Mouse (Mus musculus): ENCODE results near the gene Iqcc. TPM values are rescaled to one million over a fixed set of nuclear protein-coding genes. Genes with fewer than 3 reads are reported as not detected.
A peak's percentile ranks its signal among the peaks of the same experiment; 100 is the strongest.

Gene Iqcc
- 10 to 100 TPM; 26.1 to 28.8 TPM for total RNA-seq (2021)

DNA sequence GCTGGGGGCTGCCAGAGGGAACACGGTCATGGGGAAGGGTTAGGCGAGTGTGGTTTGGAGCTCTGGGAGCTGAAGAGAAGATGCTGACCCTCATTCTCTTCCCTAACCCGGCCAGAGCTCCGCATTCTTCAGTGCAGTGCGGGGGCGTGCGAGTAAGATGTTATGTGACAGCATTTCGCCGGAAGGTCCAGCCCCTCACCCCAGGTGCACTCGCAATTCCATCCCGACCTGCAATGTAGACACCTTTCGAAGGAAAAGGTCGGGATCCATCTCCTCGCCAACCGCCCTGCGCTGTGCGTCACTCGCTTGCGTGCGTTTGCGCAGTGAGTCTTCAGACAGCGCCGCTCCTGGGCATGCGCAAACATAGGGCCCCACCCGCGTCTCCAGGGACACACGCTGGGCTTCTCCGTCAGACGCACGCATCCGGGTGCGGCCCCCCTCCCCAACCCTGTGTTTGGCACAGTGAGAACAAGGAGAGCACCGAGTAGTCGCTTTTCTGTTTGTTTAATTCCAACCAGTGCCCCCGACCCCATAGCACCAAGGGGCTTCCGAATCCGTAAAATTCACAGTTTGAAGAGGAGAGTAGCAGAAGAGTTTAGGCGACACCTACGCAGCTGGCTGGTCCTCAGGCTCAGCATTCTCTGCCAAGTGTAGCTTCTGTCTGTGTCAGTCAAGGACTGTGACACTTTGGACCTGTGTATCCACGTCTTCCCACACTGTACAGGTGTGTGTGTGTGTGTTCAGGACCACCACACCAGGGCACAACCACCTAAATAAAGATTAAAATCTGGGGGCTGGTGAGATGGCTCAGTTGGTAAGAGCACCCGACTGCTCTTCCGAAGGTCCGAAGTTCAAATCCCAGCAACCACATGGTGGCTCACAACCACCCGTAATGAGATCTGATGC lies at the start of gene Iqcc:
TSS of gene Iqcc (minus strand) at position 314 of the 906 bp plus-strand sequence.
- DNase-seq = peak; percentile 97
- intact Hi-C loops (cut with DNase I) = no loop called here

DNA sequence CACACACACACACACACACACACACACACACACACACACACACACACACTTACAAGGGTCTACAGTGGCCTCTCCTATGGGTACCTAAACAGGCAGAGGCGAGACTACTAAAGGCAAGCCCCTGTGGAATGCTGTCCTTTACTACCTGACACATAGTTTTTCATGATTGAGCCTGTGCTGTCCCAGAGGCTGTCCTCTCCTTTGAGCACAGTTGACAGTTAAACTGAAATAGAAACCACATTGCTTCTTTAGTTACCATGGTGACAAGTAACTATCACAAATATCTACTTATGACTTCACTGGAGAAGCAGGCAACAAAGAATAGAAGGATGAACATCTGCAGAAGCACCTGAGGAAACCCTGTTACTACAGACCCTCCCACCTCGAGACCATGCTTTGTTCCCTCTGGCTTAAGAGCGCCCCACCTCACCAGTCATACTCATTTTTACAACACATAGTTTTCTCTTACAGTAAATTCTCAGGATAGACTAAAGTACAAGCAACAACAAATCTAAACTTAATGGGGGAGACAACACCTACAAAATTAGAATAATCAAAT lies 43.4 kb upstream of the Iqcc start:
- intact Hi-C loops (cut with DNase I) = no loop called here
- no peak for DNase-seq

DNA sequence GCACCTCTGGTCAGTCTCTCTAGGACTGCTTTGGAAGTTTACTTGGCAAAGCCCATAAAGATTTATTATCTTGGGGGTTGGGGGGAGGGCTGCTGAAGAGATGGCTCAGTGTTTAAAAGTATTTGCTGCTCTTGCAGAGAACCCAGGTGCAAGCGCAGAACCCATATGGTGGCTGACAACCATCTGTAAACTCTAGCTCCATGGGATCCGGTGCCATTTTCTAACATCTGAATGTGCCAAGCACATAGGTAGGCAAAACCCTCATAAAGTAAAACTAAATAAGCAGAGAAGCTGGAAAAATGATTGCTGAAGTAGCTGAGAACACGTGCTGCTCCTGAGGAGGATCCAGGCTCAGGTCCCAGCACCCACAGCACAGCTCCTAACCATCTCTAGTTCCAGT lies 42.7 kb upstream of the Iqcc start:
- intact Hi-C loops (cut with DNase I) = no loop called here
- no peak for DNase-seq

- intact Hi-C loops (cut with DNase I) = no loop called here
- DNase-seq = no peak
Measured at GRCm38 (mm10) chr4:129654770-129655169, 35.9 kb upstream of the Iqcc start.

DNA sequence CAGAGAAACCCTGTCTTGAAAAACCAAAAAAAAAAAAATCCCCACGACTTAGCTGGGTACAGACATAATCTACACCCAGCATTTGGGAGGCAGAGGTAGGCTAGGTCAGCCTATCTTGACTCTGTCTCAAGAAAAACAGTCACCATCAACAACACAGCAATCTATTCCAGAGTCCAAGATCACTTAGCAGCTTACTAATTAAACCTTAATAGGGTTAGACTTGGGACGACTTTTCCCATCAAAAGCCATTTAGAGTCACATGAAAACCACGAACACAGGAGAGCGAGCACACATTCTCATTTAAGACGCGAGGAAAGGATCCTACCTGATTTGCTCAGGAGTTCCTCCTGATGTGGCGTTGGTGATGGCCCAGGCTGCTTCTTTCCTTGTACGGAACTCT lies 31.5 kb upstream of the Iqcc start:
- no peak for DNase-seq
- intact Hi-C loops (cut with DNase I) = no loop called here

DNA sequence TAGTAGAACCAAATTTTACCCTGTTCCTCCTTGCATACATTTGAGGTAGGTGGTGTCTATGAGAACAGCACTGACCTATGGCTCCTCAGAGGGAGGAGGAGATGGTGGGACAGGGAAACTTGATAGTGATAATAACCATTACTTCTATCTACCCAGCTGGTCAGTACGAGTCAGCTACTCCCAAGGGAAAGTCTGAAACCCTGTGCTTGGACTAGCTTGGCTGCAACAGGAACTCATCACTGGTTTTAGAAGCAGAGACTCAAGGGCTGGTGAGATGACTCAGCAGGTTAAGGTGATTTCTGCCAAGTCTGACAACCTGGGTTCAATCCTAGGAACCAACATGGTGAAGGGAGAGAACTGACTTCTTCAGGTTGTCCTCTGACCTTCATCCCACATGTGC lies 29.8 kb upstream of the Iqcc start:
- intact Hi-C loops (cut with DNase I) = no loop called here
- DNase-seq = no peak

GRCm38 (mm10) chr4:129645204-129645603 lies 26.3 kb upstream of the Iqcc start:
- intact Hi-C loops (cut with DNase I) = no loop called here
- no peak for DNase-seq

- no peak for DNase-seq
- intact Hi-C loops (cut with DNase I) = no loop called here
Measured at GRCm38 (mm10) chr4:129641756-129642155, 22.9 kb upstream of the Iqcc start.

DNA sequence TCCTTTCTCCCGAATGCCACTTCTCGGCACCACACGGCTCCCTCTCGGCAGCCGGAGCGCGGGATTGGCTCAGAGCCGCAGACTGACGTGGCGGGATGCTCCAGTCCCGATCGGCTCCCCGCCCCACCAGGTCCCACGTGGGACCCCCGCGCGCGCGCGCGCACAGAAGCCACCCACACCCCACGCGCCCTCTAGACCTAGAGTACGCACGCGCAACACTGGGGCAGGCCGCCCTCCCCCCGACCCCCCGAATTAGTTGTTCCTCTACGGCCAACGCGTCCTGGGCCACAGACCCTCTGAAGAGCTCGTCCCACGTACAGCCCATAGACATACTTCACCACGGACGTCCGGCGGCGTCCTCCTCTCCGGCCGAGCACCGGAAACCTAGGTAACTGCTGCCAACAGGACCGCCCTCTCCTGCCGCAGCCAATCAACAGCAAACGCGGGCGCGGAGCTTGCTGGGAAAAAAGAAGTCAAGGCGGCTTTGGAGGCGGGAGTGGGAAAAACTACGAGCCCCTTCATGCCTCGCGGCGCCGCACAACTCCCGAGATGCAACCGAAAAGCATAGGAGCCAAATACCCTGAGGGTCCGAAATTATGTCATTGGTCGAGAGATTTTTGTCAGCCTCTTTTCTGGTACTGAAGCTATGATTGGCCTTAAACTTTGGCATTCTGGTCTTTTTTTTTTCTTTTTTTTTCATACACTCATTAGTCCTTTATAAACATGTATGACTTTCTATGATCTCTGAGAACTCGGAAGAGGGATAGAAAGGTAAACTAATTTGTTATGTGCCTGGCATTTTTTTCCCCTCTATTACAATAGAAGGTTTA lies 22.0 kb upstream of the Iqcc start, which contains the start of gene Txlna:
TSS of gene Txlna (minus strand) at position 428 of the 830 bp plus-strand sequence.
- intact Hi-C loops (cut with DNase I) = no loop called here
- DNase-seq = peak; percentile 98

DNA sequence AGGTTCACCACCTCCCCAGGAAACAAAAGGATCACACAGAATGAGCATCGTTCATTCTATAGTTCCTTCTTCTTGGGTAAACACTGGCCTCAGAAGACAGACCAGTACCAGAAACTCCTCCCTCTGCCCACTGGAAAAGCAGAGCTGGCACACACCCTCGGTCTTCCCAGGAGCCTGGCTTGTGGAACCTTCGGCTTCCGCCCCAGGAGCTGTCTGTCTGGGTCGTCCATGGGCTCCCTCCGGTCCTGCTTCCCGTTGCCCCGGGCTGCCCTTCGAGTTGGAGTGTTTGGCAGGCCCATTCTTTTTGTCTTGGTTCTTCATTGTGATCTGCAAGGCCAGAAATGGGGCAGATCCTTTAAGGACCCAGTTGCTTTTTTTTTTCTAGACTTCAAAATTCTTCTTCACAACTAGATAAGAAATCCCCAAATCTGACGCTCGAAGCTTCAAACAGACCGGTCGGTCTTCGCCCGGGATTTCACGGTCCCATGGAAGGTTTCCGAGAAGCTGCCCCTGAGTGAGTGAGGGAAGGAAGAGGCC lies 21.3 kb upstream of the Iqcc start:
- intact Hi-C loops (cut with DNase I) = no loop called here
- DNase-seq = peak; percentile 61

DNA sequence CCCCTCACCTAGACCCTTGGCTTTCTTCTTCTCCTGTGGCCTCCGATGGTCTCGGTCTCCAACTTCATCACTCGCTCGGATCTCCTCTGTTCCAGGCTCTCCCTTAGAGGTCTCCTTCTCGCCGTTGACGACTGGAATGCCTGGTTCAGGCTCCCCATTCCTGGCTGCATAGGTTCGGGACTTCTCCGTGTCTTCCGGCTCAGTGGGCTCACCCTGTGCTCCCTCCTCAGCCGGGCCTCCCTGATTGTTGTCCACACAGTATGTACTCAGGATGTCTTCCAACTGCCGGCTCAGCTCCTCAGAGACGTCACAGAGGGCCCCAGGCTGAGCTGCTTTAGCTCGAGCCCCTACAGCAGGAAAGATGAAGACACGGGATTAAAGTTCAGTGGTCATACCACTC lies 20.3 kb upstream of the Iqcc start:
- DNase-seq = no peak
- intact Hi-C loops (cut with DNase I) = no loop called here

DNA sequence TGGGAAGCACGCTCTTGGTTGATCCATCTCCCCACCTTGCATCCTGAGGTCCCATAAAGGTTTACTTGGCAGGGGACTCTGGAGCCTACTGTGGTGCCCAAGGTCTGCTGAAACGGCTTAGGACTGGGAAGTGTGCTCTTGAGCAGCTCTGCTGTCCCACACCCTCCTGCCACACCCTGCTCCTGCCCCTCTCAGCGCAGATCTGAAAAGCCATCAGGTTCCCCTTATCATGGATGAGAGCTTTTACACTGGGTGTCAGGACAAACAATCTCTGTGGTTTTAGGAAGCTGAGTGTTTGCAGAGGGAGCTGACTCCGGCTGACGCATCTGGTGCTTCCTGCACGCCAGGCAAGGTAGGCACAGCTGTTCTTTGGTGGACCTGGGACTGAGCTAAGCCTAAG lies 15.0 kb upstream of the Iqcc start:
- intact Hi-C loops (cut with DNase I) = no loop called here
- DNase-seq = no peak

- DNase-seq = no peak
- intact Hi-C loops (cut with DNase I) = no loop called here
Measured at GRCm38 (mm10) chr4:129631867-129632266, 13.0 kb upstream of the Iqcc start.

GRCm38 (mm10) chr4:129630944-129631343 lies 12.0 kb upstream of the Iqcc start:
- intact Hi-C loops (cut with DNase I) = no loop called here

GRCm38 (mm10) chr4:129626035-129626434 lies 7.1 kb upstream of the Iqcc start:
- no peak for DNase-seq
- intact Hi-C loops (cut with DNase I) = no loop called here

More at GRCm38 (mm10) chr4:129630944-129631343, 12.0 kb upstream of the Iqcc start:
- peak; percentile 46 for DNase-seq

GRCm38 (mm10) chr4:129625496-129625895 lies 6.6 kb upstream of the Iqcc start:
- no peak for DNase-seq
- intact Hi-C loops (cut with DNase I) = no loop called here

DNA sequence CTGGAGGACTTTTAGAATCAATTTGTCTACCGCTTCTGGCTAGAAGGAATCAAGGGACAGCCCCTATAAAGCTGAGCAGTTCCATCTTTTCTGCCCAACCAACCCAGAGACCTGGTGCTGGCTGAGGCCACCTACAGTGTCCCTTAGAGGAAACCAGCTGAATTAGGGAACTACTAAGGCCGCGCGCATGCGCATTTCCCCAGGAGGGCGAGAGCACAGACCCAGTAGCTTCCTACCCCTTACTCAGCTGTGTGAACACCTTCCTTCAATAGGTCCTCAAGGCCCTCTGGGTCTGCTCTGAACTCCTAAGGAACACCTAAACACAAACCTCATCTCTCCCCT lies 6.1 kb upstream of the Iqcc start:
- intact Hi-C loops (cut with DNase I) = no loop called here
- DNase-seq = peak; percentile 58

- intact Hi-C loops (cut with DNase I) = no loop called here
Measured at GRCm38 (mm10) chr4:129624281-129625028, 5.6 kb upstream of the Iqcc start.

GRCm38 (mm10) chr4:129623681-129624091 lies 4.8 kb upstream of the Iqcc start, which contains the start of gene Ccdc28b:
TSS of gene Ccdc28b (minus strand) at chr4:129623947.
- DNase-seq = no peak
- intact Hi-C loops (cut with DNase I) = no loop called here

More at GRCm38 (mm10) chr4:129624281-129625028, 5.6 kb upstream of the Iqcc start:
- DNase-seq = peak; percentile 89

GRCm38 (mm10) chr4:129622803-129623535 lies 4.1 kb upstream of the Iqcc start:
- DNase-seq = no peak
- intact Hi-C loops (cut with DNase I) = no loop called here
